Mouse (Mus musculus): ENCODE measurements around the gene Tbc1d22a.

The Tbc1d22a gene

DNA sequence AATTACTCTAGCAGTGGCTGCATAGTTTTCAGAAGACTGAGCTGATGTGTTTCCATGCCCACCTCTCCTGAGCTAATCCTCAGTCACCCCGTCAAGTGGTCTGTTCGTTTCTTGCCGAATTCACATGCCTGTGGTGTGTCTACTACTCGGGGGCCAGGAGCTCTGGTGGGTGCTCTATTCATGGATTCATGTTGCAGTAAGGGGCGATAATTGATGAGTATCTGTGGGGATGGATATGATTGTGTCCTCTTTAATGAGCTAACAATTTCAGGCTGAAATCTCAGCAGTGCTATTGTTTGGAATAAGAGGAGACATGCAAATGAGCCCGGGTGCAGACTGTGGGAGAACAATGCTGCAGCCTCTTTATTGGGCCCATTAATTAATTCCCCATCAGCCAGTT, 201.7 kb downstream of the Tbc1d22a start:
- peak; percentile 14 for DNase-seq

DNA sequence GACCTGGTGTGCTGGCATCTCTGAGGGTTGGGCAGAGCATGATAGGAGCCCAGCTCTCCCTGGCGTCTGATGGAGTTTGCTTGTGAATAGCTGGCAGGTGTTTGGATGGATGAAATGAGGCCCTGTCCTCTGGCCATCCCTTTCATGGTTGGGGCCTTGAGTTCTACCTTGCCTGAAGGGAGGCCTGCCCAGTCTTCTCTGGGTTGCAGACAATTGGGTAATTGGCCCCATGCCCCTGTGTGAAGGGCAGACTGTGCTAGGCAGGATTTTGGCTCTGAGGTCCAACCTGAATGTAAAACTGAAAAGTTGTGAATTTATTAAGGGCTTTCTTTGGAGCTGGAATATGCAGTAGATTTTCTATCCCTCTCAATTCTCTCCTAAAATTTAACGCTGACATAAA, 204.2 kb downstream of the Tbc1d22a start:
- DNase-seq, result no peak

DNA sequence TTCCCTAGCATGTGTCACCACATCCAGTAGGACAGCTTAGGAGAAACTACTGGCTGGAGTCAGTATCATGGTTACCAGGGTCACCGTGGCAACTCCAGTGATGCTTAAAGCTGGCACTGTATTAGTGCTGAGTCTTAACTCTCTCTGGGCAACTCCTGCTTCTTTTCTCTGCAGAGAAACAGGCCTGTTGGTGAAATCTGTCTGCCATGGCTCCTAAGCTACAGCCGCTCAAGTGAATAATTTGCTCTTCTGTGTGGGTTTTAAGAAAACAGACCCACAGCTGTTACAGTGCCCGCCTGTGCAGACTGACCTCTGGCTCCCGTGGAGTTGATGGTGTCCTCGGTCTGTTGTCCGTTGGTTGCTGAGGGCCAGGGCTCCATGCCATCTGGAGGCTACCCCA, 205.4 kb downstream of the Tbc1d22a start:
- peak; percentile 33 for DNase-seq

DNA sequence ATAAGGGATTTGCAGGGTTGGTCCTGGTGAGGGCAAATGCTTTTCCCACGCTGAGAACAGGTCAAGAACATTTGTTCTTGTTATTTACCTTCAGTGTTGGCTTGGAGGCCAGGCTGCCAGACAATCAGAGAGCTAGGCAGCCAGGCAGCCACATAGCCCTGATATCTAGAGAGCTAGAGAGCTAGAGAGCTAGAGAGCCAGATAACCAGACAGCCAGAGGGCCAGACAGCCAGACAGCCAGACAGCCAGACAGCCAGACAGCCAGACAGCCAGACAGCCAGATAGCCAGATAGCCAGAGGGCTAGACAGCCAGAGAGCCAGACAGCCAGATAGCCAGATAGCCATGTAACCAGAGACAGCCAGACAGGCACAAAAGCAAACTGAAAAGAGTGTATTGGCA, 208.6 kb downstream of the Tbc1d22a start:
- DNase-seq, result no peak

DNA sequence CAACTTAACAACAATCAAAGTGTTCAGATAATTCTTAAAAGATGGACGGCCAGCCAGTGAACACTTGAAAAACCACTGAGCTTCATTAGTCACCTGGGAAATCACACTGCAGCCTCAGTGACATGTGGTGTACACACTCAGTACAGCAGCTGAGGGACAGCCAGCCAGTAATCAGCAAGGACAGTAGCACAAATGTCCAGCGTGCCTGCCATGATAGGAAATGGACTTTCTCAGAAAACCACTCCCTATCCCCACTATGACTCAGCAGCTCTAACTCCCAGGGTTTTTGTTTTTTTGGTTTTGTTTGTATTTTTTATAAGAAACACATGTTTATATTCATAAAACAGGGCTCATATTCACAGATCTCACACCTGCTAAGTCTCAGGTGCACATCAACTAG, 209.6 kb downstream of the Tbc1d22a start:
- DNase-seq, result no peak

DNA sequence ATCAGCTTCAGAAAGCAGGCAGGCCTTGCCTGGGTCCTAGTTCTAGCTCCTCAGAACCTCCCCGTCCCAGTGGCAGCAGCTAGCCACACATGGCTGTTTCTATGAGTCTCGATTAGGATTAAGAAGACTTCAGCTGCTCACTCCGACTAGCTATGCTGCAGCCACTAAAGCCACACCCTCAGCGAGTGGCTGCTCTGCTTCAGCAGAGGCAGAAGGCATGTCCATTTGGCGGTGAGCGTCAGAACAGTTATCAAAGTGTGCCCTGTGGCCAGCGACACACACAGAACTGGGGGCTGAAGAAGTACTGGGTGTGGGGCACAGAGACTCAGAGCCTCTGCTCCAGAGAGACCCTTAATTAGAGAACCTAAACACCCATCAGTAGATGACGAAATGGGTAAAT, 210.7 kb downstream of the Tbc1d22a start:
- no peak for DNase-seq

DNA sequence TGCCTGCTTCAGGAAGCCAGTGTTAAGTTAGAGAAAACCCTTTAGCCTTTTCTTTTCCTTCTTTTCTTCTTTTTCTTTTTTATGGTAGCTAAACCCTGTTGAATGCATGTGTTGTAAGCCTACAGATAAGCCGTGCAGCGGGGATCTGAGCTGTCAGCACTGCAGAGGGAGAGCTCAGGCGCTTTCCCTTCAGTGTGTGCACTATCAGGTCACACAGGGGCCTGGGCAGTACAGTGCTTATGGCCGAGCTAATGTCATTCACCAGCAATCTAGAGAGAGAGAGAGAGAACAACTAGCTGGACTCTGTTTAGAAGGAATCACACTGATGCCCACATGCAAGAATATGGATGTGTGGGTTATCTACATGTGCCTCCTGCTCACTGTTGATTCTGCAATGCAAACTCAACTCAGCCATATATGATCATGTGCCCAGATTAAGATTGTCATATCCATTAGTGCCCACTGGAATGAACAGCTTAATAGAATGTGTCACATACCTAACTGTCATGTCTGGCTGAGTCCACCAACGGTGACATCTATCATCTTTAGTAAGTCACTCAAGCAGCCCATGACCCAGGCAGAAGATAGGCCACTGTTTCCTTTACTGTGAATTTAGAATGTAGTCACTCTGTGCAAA, 212.2 kb downstream of the Tbc1d22a start:
- DNase-seq, result no peak

DNA sequence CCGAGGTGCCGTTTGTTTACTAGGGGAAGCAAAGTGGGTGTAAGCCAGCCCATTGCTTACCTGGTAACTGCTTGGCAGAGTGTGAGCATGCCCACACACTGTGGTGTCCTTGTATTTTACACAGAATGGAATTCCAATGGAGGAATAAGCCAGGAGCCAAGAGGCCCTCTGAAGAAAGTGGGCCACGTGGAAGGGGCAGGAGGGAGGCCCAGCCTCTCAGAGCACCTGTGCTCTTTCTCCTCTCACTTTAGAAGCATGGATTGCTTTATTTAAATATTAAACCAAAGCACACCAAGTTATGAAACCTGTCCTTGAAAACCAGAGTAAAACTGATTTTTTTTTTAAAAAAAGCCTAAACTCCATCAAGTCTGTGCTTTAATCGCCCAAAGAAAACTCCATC, 213.2 kb downstream of the Tbc1d22a start:
- no peak for DNase-seq

DNA sequence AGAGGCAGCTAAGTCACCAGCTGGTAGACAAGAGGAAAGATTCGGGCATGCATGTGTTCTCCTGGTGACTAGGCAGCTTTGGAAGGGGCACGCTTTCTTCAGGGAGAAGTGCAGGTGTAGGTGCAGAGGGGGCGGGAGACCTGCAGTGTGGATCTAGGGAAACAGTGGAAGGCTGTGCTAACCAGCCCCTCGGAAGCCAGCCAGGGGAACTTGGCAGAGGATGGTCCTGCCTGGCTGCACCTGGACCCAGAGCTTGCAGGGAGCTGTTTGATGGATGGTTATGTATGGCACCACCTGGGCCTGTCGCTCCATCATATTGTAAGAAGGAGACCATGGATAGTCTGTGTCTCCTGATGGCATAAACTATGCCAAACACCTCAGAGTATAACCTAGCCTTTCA, 214.2 kb downstream of the Tbc1d22a start:
- DNase-seq, result no peak

DNA sequence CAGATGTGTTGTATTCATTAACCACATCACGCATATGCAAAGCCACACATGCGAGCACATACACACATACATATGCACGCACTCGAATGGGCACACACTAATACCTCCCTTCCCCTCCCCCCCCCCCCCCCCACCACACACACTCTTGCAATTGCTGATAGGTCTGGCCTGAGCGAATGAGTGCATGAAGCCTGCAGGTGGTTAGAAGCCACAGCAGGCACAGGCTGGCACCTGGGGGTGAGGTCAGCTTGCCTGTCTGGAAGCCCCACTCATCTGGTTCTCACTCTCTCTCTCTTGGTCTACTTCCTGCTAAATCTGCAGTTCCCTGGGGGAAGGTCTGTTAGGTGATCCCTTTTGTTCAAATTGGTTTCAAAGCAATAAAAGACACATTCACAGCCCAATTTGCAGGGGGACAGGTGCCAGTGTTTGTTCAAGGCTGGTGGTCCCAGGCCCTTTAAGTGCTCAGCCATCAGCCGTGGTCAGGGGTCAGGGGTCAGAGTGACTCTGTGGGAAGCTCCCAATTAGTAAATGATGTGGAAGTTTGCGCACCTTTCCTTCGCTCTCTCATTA, 215.6 kb downstream of the Tbc1d22a start:
- DNase-seq, result peak; percentile 24

DNA sequence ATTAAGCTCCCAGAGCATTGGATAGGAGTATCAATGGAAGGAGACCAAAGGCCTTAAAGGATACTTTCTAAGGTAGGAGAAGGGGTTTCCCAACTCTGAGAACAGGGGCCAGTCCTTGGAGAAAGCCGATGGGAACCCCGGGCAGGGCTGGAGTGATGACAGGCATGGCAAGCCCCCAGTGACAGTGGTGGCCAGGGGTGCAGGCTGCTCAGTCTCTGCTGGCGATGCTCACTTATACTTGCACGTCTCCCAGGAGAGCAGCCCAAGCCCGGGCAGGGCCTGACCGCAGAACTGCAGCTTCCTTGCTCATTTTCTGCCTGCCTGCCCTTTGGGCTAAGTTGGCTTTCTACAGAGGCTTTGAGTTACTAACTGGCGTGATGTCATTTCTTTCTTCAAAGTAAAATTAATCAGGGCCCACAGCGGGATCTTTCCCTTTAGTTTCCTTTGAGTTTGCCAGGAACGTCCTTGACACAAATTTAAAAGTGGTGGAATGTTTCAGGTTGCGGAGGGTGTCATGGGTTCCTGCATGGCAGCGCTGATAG, 217.4 kb downstream of the Tbc1d22a start:
- DNase-seq, result no peak

DNA sequence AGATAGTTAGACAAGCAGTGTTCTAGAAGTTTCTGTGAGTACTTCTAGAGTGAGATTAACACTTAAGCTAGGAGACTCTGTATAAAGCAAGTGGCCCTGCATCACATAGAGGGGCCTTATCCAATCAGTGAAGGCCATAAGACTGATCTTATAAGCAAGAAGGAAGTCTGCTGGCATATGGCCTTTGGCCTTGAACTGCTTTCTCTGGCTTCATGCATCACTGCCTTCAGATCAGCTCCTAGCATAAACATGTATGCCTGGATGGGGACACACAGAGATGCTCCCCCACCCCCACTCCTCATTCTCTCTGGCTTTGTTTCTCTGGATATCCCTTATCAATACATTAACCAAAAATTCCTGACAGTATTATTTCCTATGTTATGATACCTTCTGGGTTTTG, 218.5 kb downstream of the Tbc1d22a start:
- DNase-seq, result no peak

DNA sequence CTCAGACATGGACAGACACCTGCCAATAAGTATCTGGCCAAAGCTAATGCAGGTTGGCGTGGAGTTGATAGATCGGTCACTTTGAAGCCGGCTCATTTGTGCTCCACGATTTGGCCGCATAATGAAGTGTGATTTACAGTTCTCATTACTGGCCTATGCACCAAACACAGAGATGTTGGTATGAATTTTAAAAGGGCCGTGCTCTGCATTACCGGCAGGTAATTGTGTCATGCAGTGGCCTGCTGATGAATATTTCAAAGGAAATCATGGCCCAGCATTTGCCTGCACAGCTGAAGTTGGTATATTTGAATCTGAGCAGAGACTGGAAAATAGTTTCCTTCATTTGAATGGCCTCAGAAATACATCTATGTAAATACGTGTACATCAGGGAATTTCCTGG, 219.1 kb downstream of the Tbc1d22a start:
- DNase-seq, result no peak

DNA sequence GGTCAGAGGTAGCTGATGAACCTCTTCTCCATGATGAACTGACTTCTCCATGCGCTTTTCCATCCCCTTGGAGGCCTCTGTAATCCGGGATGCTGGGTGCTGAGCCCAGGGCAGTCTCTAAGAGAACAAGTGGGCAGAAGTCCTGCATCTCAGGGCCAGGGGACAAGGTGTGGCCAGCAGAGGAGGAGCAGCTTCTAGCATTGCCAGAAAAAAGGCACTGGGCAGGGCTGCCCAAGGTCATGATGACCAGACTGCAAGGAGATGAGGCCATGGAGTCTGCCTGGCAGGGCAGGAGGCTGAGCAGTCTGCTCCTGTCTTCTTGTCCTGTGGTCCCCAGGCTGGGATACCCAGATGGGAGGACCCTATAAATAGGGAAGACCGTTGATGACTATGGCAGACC, 220.0 kb downstream of the Tbc1d22a start:
- no peak for DNase-seq

DNA sequence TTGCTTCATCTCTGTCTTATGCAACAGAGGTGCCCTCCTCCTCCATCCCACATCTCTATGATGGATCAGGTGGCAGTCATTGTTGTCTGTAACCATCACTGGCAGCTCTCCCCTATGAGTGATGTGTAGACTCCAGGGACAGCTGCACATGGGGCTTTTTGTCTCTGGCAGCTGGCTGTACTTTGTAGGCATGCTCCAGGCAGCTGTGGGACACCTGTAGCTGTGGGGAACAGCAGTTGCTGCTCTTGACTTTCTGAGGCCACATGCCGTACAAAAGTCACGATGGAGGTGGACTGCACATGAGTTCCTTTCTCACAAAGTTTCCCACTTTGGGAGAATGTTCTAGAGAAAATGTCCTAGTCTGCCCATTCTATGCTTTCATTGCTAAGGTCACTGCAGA, 223.1 kb downstream of the Tbc1d22a start:
- no peak for DNase-seq

DNA sequence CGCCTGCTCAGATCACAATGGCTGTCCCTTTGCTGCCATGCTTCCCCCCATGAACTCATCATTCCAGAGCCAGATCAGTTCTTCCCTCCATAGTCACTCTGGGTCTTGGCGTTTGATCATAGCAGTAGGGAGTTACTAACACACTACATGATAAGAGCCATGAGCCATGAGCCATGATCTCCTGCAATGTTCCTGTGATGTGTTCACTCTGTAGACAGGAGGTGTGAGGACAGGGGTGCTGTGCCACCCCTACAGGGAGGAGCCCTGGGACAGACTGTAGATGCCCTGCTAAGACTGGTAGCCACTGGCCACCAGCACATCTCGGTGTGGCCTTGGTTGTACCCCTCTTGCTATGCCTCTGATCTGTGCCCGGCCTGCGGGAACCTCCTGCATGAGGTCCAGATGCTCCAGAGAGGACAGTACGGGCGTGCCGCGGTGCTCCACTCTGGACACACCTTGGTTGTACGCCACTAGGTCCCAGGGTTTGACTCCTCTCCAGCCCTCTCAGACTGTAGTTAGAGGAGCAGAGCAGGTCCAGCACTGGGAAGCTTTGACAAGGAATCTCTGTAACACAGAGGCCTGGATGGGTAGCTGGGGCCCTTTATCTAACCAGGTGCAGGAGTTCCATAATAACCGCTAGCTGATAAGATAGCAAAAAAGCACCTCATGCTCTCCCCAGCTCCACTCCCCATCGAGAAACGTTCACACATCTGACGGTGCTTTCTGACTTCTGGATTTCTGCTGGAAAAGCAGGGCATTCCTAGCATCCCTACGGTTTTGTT, 224.9 kb downstream of the Tbc1d22a start:
- no peak for DNase-seq

DNA sequence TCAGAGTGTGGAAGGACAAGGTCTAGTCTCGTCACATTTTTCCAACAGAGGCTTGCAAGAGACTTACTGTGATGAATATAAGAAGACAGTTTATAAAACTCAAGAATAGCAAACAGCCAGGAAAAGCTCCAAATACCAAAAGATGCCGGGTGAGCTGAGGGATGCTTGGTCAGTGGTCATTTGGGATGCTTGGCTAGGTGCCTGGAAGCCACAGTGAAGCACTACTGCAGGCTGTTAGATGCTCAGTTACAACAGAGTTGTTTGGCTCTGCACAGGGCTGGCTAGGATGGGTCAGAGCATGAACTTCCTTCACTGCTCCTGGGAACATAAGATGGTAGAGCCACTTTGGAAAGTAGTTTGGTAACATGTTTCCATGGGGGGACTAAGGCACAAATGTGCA, 230.0 kb downstream of the Tbc1d22a start:
- no peak for DNase-seq

DNA sequence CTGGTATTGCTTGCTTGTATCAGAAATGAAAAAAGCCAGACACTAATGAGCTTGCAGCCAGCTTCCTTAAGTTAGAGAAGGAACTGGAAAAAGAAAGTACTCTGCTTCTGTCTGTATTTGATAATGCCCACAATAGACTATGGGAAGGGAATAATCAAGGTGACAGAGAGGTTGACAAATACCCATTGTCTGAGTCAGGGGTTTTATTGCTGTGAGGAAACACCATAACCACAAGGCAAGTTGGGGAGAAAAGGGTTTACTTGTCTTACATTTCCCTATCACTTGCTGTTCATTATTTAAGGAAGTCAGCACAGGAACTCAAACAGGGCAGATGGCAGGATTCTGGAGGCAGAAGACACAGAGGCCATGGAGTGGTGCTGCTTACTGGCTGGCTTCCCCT, 231.8 kb downstream of the Tbc1d22a start:
- no peak for DNase-seq

DNA sequence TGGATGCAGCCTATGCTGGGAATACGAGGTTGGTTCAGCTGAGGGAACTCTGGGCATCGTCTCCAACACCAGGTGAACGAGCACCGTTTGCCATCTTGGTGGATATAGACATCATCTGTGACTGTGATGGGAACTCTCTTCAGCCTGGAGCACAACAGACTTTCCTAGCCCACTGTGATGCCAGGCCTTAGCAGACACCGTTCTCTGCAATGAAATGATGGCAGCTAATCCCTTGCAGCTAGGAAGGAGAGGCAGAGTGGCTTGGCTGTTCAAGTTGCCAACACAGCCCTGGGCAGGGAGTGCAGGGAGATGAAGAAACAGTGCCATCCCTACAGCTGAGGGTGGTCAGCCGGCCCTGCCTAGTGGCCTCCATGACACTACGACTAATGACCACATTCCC, 233.0 kb downstream of the Tbc1d22a start:
- no peak for DNase-seq

DNA sequence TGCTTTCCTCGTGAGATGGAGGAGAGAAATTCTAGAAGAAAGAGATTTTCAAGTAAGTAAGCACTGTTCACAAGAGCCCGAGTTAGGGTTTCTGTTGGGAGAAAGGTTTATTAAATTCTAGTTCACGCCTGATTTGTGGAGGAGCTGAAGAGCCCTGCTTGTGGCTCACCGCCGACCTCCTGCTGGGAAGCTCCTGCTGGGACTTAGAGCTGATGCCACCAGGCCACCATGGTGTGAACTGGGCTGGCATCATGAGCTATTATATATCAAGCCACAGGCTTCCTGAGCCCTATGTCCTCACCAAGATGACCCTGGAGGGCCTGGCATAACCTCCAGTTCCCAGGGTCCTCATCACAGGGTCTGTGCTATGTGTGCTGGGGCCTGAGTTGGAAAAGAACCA, 235.0 kb downstream of the Tbc1d22a start:
- no peak for DNase-seq

DNA sequence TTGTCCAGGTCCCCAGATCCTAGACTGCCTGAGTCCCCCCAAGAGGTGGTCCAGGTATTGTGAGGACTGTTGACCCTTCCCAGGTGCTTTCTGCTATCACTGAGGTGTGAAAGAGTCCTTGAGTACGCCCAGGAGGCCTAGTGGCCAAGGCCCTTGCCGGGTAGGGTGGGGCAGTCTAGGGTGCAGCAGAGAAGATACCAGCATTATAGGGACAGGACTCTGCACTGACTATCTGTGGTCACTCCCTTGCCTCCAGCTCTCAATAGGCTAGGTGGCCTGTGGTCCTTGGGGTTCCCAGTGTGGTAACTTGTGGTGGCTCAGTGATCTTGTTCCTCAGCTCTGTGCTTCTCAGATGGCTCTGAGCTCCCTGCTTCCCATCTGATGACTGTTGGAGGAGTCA, 235.5 kb downstream of the Tbc1d22a start:
- no peak for DNase-seq

DNA sequence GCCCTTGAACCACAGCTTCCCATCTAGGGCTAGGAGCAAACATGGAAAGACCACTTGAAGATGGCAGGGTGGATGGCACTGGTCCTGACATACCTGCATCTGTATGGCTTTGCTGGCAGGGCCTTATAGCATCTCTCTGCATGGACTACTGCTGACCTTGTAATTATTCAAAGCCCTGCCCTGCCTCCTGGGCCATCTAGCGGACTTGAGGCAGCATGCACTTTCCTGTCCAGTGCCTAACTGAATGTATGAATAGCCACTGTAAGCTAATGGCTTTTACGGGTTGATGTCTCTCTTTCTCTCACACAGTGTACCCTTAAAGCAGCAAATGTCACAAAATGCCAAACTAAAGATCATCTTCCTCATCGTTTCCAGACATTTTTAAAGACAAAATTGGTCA, 245.2 kb downstream of the Tbc1d22a start:
- peak; percentile 16 for DNase-seq

DNA sequence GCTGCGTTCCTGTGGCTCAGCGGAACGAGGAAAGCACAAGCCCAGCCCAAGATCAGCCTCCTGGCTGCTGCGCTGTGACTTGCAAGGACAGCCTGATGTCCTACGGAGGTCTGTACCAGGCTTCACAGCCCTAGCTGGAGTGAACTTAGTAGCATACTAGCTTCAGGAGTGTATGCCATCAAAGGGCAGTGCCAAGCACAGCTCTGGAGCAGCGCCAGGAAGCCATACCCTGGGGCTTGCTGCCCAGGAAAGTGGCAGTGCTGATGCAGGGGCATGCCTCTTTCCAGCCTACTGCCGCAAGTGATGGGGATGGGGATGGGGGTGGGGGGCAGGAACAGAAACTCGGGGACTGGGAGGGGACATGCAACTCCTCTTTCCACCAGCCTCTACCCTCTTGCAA, 248.4 kb downstream of the Tbc1d22a start:
- DNase-seq, result no peak

DNA sequence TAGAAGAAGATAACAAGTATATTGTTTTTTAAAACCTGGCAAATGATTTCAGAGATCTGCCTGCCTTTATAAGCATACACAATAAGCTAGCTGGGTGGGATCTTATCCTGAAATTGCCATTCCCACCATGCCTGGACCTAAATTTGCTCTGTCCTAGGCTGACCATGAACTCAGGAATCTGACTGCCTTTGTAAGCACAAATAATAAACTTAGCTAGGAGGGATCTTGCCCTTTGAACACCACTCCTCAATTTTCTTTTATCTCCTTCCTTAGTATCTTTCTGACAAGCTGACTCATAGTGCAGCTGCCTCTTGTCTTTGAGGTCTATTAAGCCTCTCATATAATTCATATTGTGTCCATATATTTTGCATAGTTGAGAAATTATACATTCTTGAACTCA, 253.8 kb downstream of the Tbc1d22a start:
- DNase-seq, result no peak

Data from embryo, embryonic 11 days (tissue).